Mouse (Mus musculus): ENCODE measurements at regions not wholly inside any gene's neighbourhood (a gene's known extent, or its start where the extent isn't known, plus 50 kb on each side); places are given as distances from the start of the nearest gene placed in this dataset.

- TF ChIP-seq CTCF (IDR thresholded peaks at IDR 0.05; ENCODE audit: low read depth) (no peak), EP300 (optimal IDR thresholded peaks at IDR 0.05) (no peak)
Observed at GRCm38 (mm10) chr8:46391678-46392077, 79.2 kb upstream of the Acsl1 start.

Measured in stomach, postnatal 0 days (tissue).